Mouse (Mus musculus) adrenal gland, postnatal 25 days (tissue): ENCODE results near the gene Fam178b. TPM values are rescaled to one million over a fixed set of nuclear protein-coding genes. Genes with fewer than 3 reads are reported as not detected.

Experiments
- DNase-seq: peaks from one replicate; pipeline ENCODE4 v3.0.0; 2021; ENCODE audit warnings: mixed read lengths
- long read RNA-seq: library from polyadenylated mRNA; stranded (forward); transcript quantifications from one replicate; pipeline ENCODE4 v2.0.0, GENCODE M21; 2021
- total RNA-seq: library from RNA; stranded (reverse); gene quantifications from 2 replicates; pipeline ENCODE4 v1.2.3, GENCODE M21; 2021

Gene Fam178b
- total RNA-seq, result 0.67 TPM in 1 of 2 replicates, not detected in the other
- long read RNA-seq, result 0 reads

DNA sequence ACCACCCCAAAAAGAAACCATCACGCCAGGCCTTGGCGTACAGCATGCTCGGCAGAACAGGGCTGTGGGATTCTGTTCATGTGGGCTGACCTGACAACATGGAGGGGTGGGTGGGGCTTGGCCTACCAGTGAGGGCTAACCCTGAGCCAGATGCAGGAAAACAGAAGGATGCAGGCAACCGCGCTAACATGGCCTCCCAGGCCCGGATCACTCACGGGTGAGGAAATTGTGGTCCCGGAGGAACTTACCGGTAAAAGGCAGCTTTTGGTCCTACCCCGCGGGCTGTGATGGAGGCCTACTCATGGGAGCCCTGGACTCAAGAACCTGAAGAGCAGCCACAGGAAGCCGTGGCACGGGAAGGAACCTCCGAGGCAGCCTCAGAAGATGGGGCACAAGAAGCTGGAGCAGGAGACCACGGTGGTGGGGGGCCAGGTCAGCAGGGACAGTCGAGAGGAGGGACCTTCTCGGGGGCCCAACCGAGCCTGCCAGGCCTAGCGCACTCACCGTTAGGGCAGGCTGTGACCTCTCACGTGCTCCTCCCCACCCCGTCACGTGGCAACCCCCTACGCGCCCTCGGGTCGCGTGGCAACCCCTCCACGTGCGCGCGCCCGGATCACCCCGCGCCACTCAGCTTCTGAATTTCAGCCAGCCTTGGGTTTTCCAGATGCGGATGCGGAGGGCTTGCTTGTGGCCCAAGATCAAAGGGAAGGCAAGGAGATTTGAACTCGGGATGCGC lies at the start of gene Fam178b:
TSS of gene Fam178b (minus strand) at position 564 of the 736 bp plus-strand sequence.
- no peak for DNase-seq

DNA sequence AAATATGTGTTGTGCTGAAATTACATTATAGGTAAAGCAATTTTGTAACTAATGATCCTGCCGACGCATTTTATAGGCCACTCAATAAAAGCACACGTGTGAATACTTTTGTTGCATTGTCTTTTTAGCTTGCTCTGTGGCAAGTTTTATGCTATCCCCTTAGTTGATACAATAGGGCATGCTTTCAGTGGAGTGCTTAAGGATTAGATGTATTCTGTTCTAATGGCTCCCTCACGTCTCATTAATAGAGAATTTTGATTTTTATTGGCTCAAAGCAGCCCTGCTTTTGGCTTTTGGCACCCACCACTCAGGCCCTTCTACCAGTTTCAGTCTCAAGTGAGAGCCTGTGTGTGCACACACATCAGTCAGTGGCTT lies 41.1 kb upstream of the Fam178b start:
- DNase-seq, result no peak

DNA sequence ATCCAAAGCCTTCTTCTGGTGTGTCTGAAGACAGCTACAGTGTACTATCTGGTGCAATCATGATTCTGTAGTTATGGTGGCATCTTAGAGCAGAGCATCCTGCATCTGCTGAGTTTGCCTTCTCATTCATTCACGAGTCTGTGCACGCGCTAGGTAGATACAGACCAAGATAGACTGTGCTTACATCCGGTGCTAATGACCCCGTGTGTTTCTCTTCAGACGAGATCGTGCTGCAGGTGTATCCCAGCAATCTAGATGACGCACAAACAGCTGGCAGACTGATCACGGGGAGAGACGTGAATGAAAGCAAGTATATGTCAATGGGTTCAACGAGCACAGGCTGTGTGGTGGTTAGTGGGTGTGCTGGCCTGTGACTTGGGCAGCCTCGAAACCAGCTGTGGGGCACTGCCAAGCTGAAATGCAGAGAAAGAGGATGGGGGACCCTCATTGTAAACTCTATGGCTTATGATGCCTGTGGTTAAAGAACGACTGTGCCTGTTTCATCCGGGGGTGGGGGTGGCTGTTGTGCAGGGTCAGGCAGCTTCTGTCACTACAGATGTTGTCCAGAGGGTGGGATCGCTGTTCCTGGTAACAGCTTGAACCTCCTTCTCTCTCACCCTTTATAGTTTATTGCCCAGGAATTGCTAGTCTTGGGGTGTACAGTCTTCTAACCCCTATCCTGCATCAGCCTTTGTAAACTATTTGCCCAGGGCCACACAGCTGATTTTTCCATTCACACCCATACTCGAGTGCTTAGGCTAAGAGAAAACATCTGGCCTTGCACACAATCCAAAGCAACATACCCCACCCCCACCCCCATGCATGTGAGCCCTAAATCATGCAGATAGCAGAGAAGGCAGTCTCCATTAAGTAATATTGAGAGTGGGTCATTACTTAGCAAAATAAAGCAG lies 40.4 kb upstream of the Fam178b start:
- DNase-seq, result no peak

DNA sequence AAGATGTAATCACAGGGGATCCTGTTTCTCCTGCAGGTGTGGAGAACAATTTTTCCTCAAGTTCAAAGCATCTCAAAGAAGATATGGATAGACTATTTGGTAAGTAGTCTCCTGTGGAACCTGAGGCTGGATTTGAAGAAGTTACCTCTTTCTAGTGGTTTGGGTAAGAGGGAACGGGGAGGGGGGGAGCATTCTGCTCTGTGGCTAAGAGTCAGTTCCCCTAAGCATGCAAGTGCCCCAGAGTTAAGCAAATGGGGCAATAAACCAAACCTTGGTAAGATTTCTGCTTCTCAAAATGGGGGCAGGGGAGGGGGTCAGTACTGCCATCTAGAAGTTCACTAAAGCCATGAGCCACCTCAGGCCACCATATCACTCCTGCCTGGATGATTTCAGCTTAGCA lies 35.8 kb upstream of the Fam178b start:
- DNase-seq, result no peak

DNA sequence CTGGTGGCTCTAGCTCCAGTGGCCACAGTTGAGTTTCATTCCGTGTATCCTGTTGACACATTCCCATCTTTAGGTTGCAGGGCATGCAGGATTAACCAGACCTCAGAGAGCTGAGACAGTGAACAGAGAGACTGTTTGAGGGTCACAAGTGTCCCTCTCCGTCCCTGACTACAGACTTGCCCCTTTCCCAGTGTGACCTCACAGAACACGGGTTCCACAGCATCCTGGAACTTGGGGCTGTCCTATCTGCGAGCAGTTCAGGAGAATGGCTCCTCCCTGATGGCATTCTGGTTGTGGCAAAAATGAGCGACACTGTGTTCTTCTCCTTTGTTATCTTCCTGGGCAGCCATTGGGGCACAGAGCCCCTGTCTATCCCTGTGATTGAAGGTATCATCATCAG lies 31.3 kb upstream of the Fam178b start, which contains the start of gene Actr1b:
TSS of gene Actr1b (minus strand) at position 112 of the 400 bp plus-strand sequence.
- DNase-seq, result no peak

DNA sequence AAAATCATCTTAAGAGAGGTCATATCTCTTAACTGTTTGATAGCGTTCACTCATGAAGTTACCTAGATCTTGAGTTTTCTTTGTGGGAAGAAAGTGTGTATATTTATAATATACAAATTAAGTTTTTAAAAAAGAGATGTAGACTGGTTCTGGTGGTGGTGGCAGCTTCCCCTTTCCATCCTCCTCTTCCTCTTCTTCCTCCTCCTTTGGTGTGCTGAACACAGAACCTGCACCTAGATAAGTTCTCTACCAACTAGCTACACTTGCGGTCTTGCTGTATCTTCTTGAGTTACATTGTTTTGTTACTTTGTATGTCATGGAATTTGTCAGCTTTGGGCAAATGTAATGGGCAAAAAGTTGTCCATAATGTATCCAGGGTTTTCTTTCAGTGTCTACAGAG lies 28.1 kb upstream of the Fam178b start:
- no peak for DNase-seq

GRCm38 (mm10) chr1:36709854-36710280 lies 26.9 kb upstream of the Fam178b start, which contains the start of gene 4933424G06Rik:
TSS of gene 4933424G06Rik (plus strand) at chr1:36710149.
- DNase-seq, result peak; percentile 98

DNA sequence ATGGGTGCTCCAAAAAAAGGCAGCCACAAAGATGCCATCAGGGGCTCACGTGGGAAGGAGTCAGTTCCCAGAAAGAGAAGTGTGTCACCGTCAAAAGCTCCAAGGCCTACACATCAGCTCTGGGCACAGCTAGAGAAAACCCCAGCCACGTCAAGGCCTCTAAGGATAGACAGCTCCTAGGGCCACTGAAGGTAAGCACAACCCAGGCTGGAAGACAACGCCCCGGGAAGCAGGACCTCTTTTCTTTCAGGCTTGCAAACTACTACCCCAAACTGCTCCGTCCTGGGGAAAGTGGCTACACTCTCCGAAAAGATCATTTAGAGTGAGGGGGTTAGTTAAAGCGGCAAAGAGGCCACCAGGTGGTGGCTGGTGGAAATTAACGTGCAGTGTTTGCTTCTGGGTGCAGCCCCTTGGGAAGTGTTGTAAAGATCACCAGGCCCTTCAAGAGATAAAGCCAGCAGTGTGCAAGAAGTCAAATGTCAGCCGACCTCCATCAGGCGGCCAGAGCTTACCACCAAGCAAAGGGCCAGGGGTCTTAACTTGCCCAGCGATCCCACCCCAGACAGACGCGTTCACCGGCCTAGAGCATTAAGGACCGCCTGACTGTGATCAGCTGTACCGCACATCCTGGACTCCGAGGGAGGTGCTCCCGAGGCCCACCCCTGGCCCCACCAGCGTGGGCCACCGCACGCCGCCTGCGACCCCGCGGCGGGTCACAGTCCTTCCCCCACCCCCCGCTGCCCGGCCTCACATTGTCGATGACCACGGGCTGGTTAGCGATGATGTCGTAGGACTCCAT lies 26.3 kb upstream of the Fam178b start:
- DNase-seq, result peak; percentile 24

DNA sequence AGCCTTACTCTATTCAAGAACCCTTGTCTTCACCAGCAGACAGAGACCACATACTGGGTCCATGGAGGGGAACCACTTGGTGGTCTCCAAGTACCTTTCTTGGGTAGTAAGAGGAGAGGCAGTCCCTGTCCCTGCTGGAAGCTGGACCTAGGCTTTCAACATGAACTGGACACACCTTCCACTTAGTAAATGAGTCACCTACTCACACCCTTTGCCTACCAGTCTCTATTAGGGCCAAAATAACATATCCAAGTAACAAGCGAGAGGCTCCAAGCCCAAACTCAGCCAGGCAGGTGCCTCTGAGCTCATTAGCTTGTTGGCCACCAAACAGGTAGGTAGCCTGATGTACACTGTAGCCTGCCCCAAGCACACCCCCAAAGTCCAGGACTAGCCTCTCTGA lies 25.6 kb upstream of the Fam178b start:
- no peak for DNase-seq

DNA sequence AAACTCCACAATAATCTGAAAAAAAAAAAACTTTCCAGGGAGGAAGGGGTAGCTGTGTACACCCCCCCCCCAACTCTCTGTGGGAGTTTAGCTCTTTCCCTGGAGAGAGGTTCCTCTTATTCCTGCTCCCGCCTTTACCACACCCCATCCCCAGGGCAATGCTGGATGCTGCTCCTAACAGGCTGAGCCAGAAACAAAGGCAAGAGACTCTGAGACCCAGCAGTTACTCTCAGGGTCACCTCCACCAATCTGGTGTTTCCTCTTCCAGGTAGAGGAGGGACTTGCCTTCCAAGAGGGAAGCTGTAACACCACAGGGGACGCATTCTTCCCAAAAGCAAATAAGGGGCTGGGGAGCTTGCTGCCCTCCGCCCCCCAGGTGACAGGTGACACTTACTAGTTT lies 24.8 kb upstream of the Fam178b start:
- DNase-seq, result no peak

DNA sequence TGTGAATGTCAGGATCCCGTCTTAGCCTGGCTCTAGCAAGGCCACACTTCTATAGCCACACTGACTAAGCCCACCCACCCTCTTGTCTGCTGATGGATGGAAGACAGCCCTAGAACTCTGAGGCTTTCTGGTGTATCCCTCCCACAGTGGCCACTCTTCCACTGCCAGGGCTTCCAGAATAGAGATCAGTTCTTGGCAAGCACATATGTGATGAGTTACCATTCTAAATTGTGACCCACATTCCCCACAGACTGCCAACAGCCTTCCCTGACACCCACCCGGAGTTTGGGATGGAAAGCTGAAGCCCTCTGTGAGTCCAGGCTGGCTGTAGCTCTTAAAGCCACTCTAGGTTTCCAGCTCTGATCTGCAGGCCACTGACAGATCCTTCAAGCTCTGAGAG lies 24.2 kb upstream of the Fam178b start:
- no peak for DNase-seq

GRCm38 (mm10) chr1:36697030-36697429 lies 14.0 kb upstream of the Fam178b start:
- DNase-seq, result no peak

DNA sequence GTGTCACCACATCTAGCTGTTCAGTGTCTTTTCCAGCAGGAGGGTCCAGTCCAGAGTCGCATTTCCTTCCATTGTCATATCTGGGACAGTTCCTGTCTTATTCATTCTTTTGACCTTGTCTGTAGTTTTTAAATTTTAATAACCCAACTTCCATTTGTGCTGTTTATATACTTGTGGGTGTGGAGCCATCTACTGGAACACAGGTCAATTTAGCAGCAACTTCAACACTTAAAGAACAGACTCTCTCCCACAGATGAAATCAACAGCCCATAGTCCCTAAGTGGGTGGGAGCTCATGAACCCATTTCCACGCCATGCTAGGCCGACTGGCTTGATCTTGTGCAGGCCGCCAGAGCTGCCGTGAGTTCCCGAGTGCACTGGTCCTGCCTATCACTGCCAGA lies 13.4 kb upstream of the Fam178b start:
- no peak for DNase-seq

- no peak for DNase-seq
Measured at GRCm38 (mm10) chr1:36694871-36695270, 11.9 kb upstream of the Fam178b start.

GRCm38 (mm10) chr1:36691271-36692155 lies 8.5 kb upstream of the Fam178b start, which contains the start of gene Cox5b:
TSS of gene Cox5b (plus strand) at chr1:36691449.
- peak; percentile 97 for DNase-seq

GRCm38 (mm10) chr1:36690671-36691235 lies 7.8 kb upstream of the Fam178b start:
- no peak for DNase-seq

GRCm38 (mm10) chr1:36683810-36684467 lies 956 bp upstream of the Fam178b start:
- DNase-seq, result peak; percentile 77

DNA sequence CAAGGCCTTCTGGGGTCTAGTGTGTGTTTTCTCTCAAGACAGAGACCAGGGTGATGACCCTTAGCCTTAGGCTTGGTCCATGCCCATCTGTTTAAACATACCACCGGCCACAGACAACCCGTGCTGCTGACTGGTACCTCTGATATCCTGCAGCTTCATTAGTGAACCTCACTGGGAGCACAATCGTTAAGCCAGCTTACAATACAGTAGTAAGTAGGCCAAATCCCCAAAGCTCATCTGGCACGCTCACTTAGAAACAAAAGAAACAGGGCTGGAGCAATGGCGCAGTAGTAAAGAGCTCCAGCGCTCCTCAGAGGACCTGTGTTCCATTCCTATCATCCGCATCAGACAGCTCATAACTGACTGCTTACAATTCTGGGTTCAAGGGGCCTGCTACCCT lies 2.1 kb downstream of the Fam178b start:
- DNase-seq, result no peak

DNA sequence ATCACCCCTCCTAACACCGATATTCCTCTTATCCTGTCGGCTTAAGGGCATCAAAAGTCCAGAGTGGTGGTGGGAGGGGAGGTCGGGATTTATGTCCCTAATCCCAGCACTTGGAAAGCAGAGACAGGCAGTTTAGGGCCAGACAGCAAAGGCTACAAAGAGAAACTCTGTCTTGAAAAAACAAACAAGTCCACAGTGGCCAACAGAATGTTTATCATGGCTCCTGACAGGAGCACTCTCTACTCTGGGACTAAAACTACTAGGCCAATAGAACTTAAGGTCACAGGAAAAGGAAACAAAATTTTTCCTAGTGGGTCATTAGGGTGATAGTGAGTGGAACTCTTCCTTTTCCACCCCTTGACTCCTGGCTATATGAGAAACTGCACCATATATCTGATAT lies 8.0 kb downstream of the Fam178b start:
- DNase-seq, result no peak

DNA sequence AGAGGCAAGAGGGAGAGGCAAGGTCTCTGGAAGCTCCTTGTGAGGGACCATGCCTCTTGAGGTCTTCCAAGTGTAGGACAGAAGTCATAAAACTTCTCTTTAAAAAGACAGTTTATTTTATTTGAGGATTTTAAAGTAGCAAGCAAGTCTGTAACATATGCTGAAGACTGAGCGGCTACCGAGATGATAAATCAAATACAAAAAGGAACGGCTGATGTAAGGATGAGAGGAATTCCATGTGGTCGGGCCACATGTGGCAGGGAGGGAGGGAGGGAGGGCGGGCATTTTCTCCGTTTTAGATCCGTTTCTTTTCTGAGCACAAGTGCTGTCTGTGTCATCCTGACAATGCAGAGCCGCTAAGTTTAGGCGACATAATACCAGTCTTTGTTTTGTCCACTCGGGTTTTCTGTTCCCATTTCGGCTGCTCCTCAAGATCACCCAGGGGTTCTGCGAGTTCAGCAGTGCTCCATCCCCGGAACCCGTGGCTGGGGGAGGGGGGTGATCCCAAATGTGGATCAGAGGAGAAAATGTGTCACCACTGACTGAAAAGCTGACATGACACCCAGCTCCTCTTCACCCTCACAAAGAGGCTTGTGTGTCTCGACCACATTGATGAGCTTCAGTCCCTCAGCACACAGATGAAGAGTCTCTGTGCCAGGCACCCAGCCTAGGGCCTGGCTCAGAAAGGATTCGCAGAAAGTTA lies 10.2 kb downstream of the Fam178b start:
- no peak for DNase-seq
